Mouse (Mus musculus) limb, embryonic 15.5 days (tissue): ENCODE data around the gene Dact2. TPM values are rescaled to one million over a fixed set of nuclear protein-coding genes. Genes with fewer than 3 reads are reported as not detected.
A peak's percentile ranks its signal among the peaks of the same experiment; 100 is the strongest.

Source experiments
- ATAC-seq: fragments of 200-750 bp; cut with Nextera tagmentation; 2 replicates; pipeline ENCODE4 v1.8.0; 2017; ENCODE audit warnings: low read depth, moderate TSS enrichment; ENCODE audit not compliant: insufficient number of reproducible peaks, low FRiP score, low TSS enrichment
- H3K27ac ChIP-seq: fragments of 300-500 bp; sonication (generic); 2 replicates; pipeline ENCODE4 v1.5.1; 2015; ENCODE audit warnings: moderate library complexity, mild to moderate bottlenecking, inconsistent platforms
- H3K27me3 ChIP-seq: fragments of 300-500 bp; sonication (generic); 2 replicates; pipeline ENCODE4 v1.6.1; 2015; ENCODE audit warnings: inconsistent platforms
- H3K36me3 ChIP-seq: fragments of 300-500 bp; sonication (generic); 2 replicates; pipeline ENCODE4 v1.6.1; 2015; ENCODE audit warnings: inconsistent platforms
- H3K4me1 ChIP-seq: fragments of 300-500 bp; sonication (generic); 2 replicates; pipeline ENCODE4 v1.6.1; 2015; ENCODE audit warnings: inconsistent platforms
- H3K4me2 ChIP-seq: fragments of 300-500 bp; sonication (generic); 2 replicates; pipeline ENCODE4 v1.6.1; 2015; ENCODE audit warnings: mild to moderate bottlenecking, inconsistent platforms
- H3K4me3 ChIP-seq: fragments of 300-500 bp; sonication (generic); 2 replicates; pipeline ENCODE4 v1.5.1; 2015; ENCODE audit warnings: mild to moderate bottlenecking, inconsistent platforms
- H3K9ac ChIP-seq: fragments of 300-500 bp; sonication (generic); 2 replicates; pipeline ENCODE4 v1.6.1; 2015; ENCODE audit warnings: inconsistent platforms
- H3K9me3 ChIP-seq: fragments of 300-500 bp; sonication (generic); 2 replicates; pipeline ENCODE4 v1.6.1; 2016; ENCODE audit warnings: inconsistent platforms
- WGBS: fragments of 180-500 bp; shearing (Covaris S2); methylation state at CpG from one replicate; pipeline ENCODE4 v1.1.7; 2015; 5-methylcytosine and 5-hydroxymethylcytosine counted together
- polyA plus RNA-seq: library from polyadenylated mRNA; unstranded; fragments of >200 nt; fragmentation: Nextera tagmentation; extraction: Ambion mirVana; gene quantifications from 2 replicates; pipeline ENCODE4 v1.2.1, GENCODE M21; 2015

Dact2 gene
- 0.58 and 1.4 TPM in 2 replicates for polyA plus RNA-seq

GRCm38 (mm10) chr17:14204061-14204460, at the start of gene Dact2:
Gene Dact2, minus strand, starts transcription at chr17:14204304.
- no peaks in the 10 kb centered on the region for H3K36me3 ChIP-seq
- H3K4me3 ChIP-seq = peak within 1 kb of the TSS; percentile 59
- peak within 1 kb of the TSS; percentile 98 for H3K4me2 ChIP-seq
- peaks cover 33% of the 10 kb centered on the region for H3K4me1 ChIP-seq
- H3K9me3 ChIP-seq = no peaks in the 10 kb centered on the region
- WGBS = 37% methylated on average over 13 of the region's 13 CpGs
- peaks cover 69% of the 10 kb centered on the region for H3K27me3 ChIP-seq
- ATAC-seq = no peak
- H3K9ac ChIP-seq = peak within 1 kb of the TSS; percentile 28
- H3K27ac ChIP-seq = no peak within 1 kb of the TSS

GRCm38 (mm10) chr17:14252456-14252855, 48.4 kb upstream of the Dact2 start:
- no peaks in the 10 kb centered on the region for H3K27me3 ChIP-seq
- no peak overlapping the region for H3K4me3 ChIP-seq
- peaks cover 16% of the 10 kb centered on the region for H3K4me1 ChIP-seq
- H3K4me2 ChIP-seq = no peak overlapping the region
- H3K36me3 ChIP-seq = no peaks in the 10 kb centered on the region
- H3K27ac ChIP-seq = no peak overlapping the region
- H3K9ac ChIP-seq = no peak overlapping the region
- no peak for ATAC-seq
- no peaks in the 10 kb centered on the region for H3K9me3 ChIP-seq
- WGBS = 50% methylated on average over 7 of the region's 7 CpGs

- peaks cover 17% of the 10 kb centered on the region for H3K4me1 ChIP-seq
- H3K9ac ChIP-seq = no peak overlapping the region
- no peaks in the 10 kb centered on the region for H3K27me3 ChIP-seq
- 51% methylated on average over 8 of the region's 8 CpGs for WGBS
- H3K4me2 ChIP-seq = no peak overlapping the region
- ATAC-seq = no peak
- H3K27ac ChIP-seq = no peak overlapping the region
- H3K36me3 ChIP-seq = no peaks in the 10 kb centered on the region
- H3K9me3 ChIP-seq = no peaks in the 10 kb centered on the region
- no peak overlapping the region for H3K4me3 ChIP-seq
Measured at GRCm38 (mm10) chr17:14250401-14250800, 46.3 kb upstream of the Dact2 start.

- WGBS = 50% methylated on average over 4 of the region's 4 CpGs
- Histone ChIP-seq H3K9me3 (no peaks in the 10 kb centered on the region), H3K4me1 (peaks cover 20% of the 10 kb centered on the region), H3K9ac (no peak overlapping the region), H3K27me3 (no peaks in the 10 kb centered on the region), H3K4me2 (no peak overlapping the region), H3K4me3 (no peak overlapping the region), H3K27ac (no peak overlapping the region), H3K36me3 (no peaks in the 10 kb centered on the region)
- ATAC-seq = no peak
Measured at GRCm38 (mm10) chr17:14249595-14249994, 45.5 kb upstream of the Dact2 start.

GRCm38 (mm10) chr17:14247931-14248330, 43.8 kb upstream of the Dact2 start:
- Histone ChIP-seq H3K27me3 (no peaks in the 10 kb centered on the region), H3K27ac (no peak overlapping the region), H3K4me3 (no peak overlapping the region), H3K4me1 (peaks cover 20% of the 10 kb centered on the region), H3K36me3 (no peaks in the 10 kb centered on the region), H3K9me3 (no peaks in the 10 kb centered on the region), H3K9ac (no peak overlapping the region), H3K4me2 (no peak overlapping the region)
- ATAC-seq = no peak
- WGBS = 88% methylated on average over 8 of the region's 8 CpGs

- Histone ChIP-seq H3K9ac (no peak overlapping the region), H3K27ac (no peak overlapping the region), H3K27me3 (no peaks in the 10 kb centered on the region), H3K4me1 (peaks cover 14% of the 10 kb centered on the region), H3K4me2 (no peak overlapping the region), H3K36me3 (no peaks in the 10 kb centered on the region), H3K4me3 (no peak overlapping the region), H3K9me3 (no peaks in the 10 kb centered on the region)
- WGBS = 88% methylated on average over 2 of the region's 2 CpGs
- ATAC-seq = no peak
Measured at GRCm38 (mm10) chr17:14246266-14246665, 42.2 kb upstream of the Dact2 start.

- no peak overlapping the region for H3K27ac ChIP-seq
- no peak for ATAC-seq
- peaks cover 17% of the 10 kb centered on the region for H3K4me1 ChIP-seq
- 59% methylated on average over 11 of the region's 11 CpGs for WGBS
- no peaks in the 10 kb centered on the region for H3K27me3 ChIP-seq
- H3K9me3 ChIP-seq = no peaks in the 10 kb centered on the region
- H3K9ac ChIP-seq = no peak overlapping the region
- H3K4me2 ChIP-seq = no peak overlapping the region
- H3K36me3 ChIP-seq = no peaks in the 10 kb centered on the region
- no peak overlapping the region for H3K4me3 ChIP-seq
Measured at GRCm38 (mm10) chr17:14244195-14244965, 40.3 kb upstream of the Dact2 start.

- Histone ChIP-seq H3K9me3 (no peaks in the 10 kb centered on the region), H3K4me2 (no peak overlapping the region), H3K27ac (no peak overlapping the region), H3K4me3 (no peak overlapping the region), H3K27me3 (no peaks in the 10 kb centered on the region), H3K9ac (no peak overlapping the region), H3K4me1 (peaks cover 18% of the 10 kb centered on the region), H3K36me3 (no peaks in the 10 kb centered on the region)
- ATAC-seq = no peak
- WGBS = 86% methylated on average over 8 of the region's 8 CpGs
Measured at GRCm38 (mm10) chr17:14242634-14243033, 38.5 kb upstream of the Dact2 start.

GRCm38 (mm10) chr17:14239960-14240359, 35.9 kb upstream of the Dact2 start:
- Histone ChIP-seq H3K9me3 (no peaks in the 10 kb centered on the region), H3K4me2 (no peak overlapping the region), H3K4me3 (no peak overlapping the region), H3K4me1 (peaks cover 23% of the 10 kb centered on the region), H3K9ac (no peak overlapping the region), H3K36me3 (no peaks in the 10 kb centered on the region), H3K27ac (no peak overlapping the region), H3K27me3 (no peaks in the 10 kb centered on the region)
- no peak for ATAC-seq
- 54% methylated on average over 10 of the region's 10 CpGs for WGBS

- Histone ChIP-seq H3K36me3 (no peaks in the 10 kb centered on the region), H3K4me3 (no peak overlapping the region), H3K4me2 (no peak overlapping the region), H3K27ac (no peak overlapping the region), H3K9me3 (no peaks in the 10 kb centered on the region), H3K27me3 (no peaks in the 10 kb centered on the region), H3K9ac (no peak overlapping the region), H3K4me1 (peaks cover 16% of the 10 kb centered on the region; the same call in 1 of the 2 replicates)
- WGBS = 36% methylated on average over 6 of the region's 6 CpGs
- ATAC-seq = no peak
Measured at GRCm38 (mm10) chr17:14237134-14237533, 33.0 kb upstream of the Dact2 start.

GRCm38 (mm10) chr17:14234774-14235389, 30.8 kb upstream of the Dact2 start:
- no peaks in the 10 kb centered on the region for H3K36me3 ChIP-seq
- H3K9ac ChIP-seq = no peak overlapping the region
- H3K27me3 ChIP-seq = no peaks in the 10 kb centered on the region
- no peak overlapping the region for H3K27ac ChIP-seq
- no peak for ATAC-seq
- WGBS = 36% methylated on average over 12 of the region's 12 CpGs
- peaks cover 27% of the 10 kb centered on the region for H3K4me1 ChIP-seq
- H3K9me3 ChIP-seq = no peaks in the 10 kb centered on the region
- H3K4me2 ChIP-seq = no peak overlapping the region
- H3K4me3 ChIP-seq = no peak overlapping the region

- Histone ChIP-seq H3K27me3 (peaks cover 4% of the 10 kb centered on the region; the same call in 1 of the 2 replicates), H3K4me2 (no peak overlapping the region), H3K4me3 (no peak overlapping the region), H3K9ac (no peak overlapping the region), H3K27ac (no peak overlapping the region), H3K36me3 (no peaks in the 10 kb centered on the region), H3K4me1 (peaks cover 27% of the 10 kb centered on the region), H3K9me3 (no peaks in the 10 kb centered on the region)
- WGBS = 35% methylated on average over 4 of the region's 4 CpGs
- ATAC-seq = no peak
Measured at GRCm38 (mm10) chr17:14233658-14234057, 29.6 kb upstream of the Dact2 start.
